Mouse (Mus musculus) C2C12 (cell line): ENCODE data around the gene Ntn3. TPM values are rescaled to one million over a fixed set of nuclear protein-coding genes. Genes with fewer than 3 reads are reported as not detected.

ENCODE experiments used
- H3K27me3 ChIP-seq: one replicate; pipeline ENCODE4 v1.6.1; 2011; ENCODE audit not compliant: control insufficient read depth, insufficient read depth, insufficient read length
- H3K36me3 ChIP-seq: one replicate; pipeline ENCODE4 v1.6.1; 2011; ENCODE audit not compliant: control insufficient read depth, insufficient read depth
- H3K4me3 ChIP-seq: one replicate; pipeline ENCODE4 v1.5.1; 2011; ENCODE audit warnings: mild to moderate bottlenecking, control low read depth; ENCODE audit not compliant: poor library complexity, insufficient read depth, severe bottlenecking
- H3K79me2 ChIP-seq: one replicate; pipeline ENCODE4 v1.6.1; 2011; ENCODE audit not compliant: control insufficient read depth, insufficient read depth
- H3K79me3 ChIP-seq: one replicate; pipeline ENCODE4 v1.6.1; 2011; ENCODE audit warnings: low read depth, control low read depth
- H3ac ChIP-seq: one replicate; pipeline ENCODE3; 2011; ENCODE audit warnings: low read depth; ENCODE audit not compliant: control insufficient read depth, insufficient read length
- CEBPB ChIP-seq: IDR thresholded peaks from one replicate; pipeline ENCODE4 v1.6.1; 2011; ENCODE audit warnings: low read depth, mild to moderate bottlenecking, control low read depth, moderate library complexity
- CTCF ChIP-seq: IDR thresholded peaks from one replicate; pipeline ENCODE4 v1.5.1; 2011; ENCODE audit not compliant: control insufficient read depth, insufficient read depth, insufficient read length
- FOSL1 ChIP-seq: IDR thresholded peaks from one replicate; pipeline ENCODE4 v1.8.0; 2011; ENCODE audit warnings: mild to moderate bottlenecking, low read length; ENCODE audit not compliant: poor library complexity, insufficient read depth, severe bottlenecking
- MAX ChIP-seq: IDR thresholded peaks from one replicate; pipeline ENCODE4 v1.6.1; 2011; ENCODE audit warnings: mild to moderate bottlenecking, control low read depth
- MYOD1 ChIP-seq: IDR thresholded peaks from one replicate; pipeline ENCODE4 v1.6.1; 2011; ENCODE audit warnings: low read depth; ENCODE audit not compliant: control insufficient read depth, insufficient read length
- MYOG ChIP-seq: IDR thresholded peaks from one replicate; pipeline ENCODE4 v1.6.1; 2011; ENCODE audit not compliant: control insufficient read depth, insufficient read length; ENCODE audit errors: extremely low read depth
- USF1 ChIP-seq: IDR thresholded peaks from one replicate; pipeline ENCODE4 v1.6.1; 2011; ENCODE audit warnings: low read depth, mild to moderate bottlenecking, control low read depth, moderate library complexity
- polyA plus RNA-seq: library from polyadenylated mRNA; unstranded; fragments of >200 nt; fragmentation: generic; extraction: Trizol; gene quantifications from one replicate; pipeline ENCODE4 v1.2.1, GENCODE M21; 2012; ENCODE audit warnings: missing spikeins

Ntn3 gene
- polyA plus RNA-seq, 1 experiment = 0.26 TPM

- Histone ChIP-seq H3ac (no peak overlapping the region), H3K4me3 (no peak overlapping the region), H3K79me3 (peaks cover 40% of the 10 kb centered on the region), H3K79me2 (peaks cover 51% of the 10 kb centered on the region), H3K36me3 (peaks cover 33% of the 10 kb centered on the region), H3K27me3 (no peaks in the 10 kb centered on the region)
- no peak for TF ChIP-seq CEBPB
- no peak for TF ChIP-seq MYOG
- TF ChIP-seq MYOD1 = no peak
- TF ChIP-seq FOSL1 = no peak
Observed at GRCm38 (mm10) chr17:24248641-24249040, 39.3 kb upstream of the Ntn3 start.

DNA sequence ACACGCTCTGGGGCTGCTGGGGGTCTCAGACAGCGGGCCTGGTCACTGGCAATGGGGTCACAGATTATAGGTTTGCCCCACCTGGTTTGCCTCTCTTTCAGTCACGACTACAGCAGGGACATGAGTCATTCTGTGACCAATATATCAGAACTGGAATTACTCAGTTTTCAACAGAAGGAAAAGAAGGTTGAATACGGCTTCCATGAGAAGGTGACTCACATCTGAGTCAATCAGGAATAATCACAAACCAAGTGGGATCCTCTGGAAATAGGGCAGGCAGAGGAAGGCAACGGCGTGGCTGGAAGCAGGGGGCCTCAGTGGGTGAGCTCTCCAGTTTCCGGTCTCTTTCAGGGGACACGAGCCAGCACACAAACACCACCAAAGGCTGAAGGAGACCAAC, 34.7 kb upstream of the Ntn3 start:
- no peak overlapping the region for H3K4me3 ChIP-seq
- H3K27me3 ChIP-seq = no peaks in the 10 kb centered on the region
- H3K36me3 ChIP-seq = peaks cover 68% of the 10 kb centered on the region
- peaks cover 35% of the 10 kb centered on the region for H3K79me3 ChIP-seq
- H3K79me2 ChIP-seq = peaks cover 61% of the 10 kb centered on the region
- peak; percentile 98 for TF ChIP-seq FOSL1
- TF ChIP-seq CEBPB = no peak
- no peak for TF ChIP-seq MYOG
- no peak for TF ChIP-seq MAX
- no peak for TF ChIP-seq CTCF
- TF ChIP-seq MYOD1 = peak; percentile 2
- TF ChIP-seq USF1 = no peak
- no peak overlapping the region for H3ac ChIP-seq

DNA sequence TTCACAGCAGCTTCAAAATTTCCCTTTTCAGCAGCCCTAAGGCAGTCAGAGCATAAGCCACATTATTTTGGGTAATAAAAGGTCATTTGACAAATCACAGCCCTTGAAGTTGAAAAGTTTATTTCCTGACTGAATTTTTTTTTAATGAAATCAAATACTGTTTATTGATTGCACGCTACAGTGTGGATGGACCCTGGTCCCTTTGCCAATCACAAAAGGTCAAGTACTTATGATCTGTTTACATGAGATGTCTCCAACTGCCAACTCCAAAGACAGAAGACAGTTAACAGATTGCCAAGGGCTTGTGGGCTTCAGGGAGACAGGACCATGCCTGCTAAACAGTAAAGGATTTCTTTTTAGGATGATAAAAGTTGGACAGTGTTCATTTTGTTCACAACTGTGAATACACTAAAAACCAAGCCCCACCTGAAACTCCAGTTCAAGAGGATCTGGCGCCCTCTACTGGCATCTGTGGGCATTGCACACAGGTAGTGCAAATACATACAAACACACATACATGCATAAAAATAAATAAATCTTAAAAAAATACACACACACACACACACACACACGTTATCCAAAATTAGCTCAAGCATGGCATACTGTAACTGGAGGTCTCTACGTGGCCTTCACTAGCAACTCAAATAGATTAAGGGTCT, 34.1 kb upstream of the Ntn3 start:
- H3K79me2 ChIP-seq = peaks cover 55% of the 10 kb centered on the region
- H3K4me3 ChIP-seq = no peak overlapping the region
- peaks cover 30% of the 10 kb centered on the region for H3K79me3 ChIP-seq
- H3K36me3 ChIP-seq = peaks cover 66% of the 10 kb centered on the region
- no peak overlapping the region for H3ac ChIP-seq
- no peak for TF ChIP-seq MYOD1
- no peak for TF ChIP-seq FOSL1
- TF ChIP-seq CTCF = no peak
- no peak for TF ChIP-seq CEBPB
- TF ChIP-seq USF1 = no peak
- no peak for TF ChIP-seq MYOG
- TF ChIP-seq MAX = no peak
- H3K27me3 ChIP-seq = no peaks in the 10 kb centered on the region

- TF ChIP-seq MYOD1 (no peak), CTCF (no peak), USF1 (no peak), MAX (no peak), MYOG (no peak), FOSL1 (no peak), CEBPB (no peak)
- no peak overlapping the region for H3K4me3 ChIP-seq
- peaks cover 14% of the 10 kb centered on the region for H3K79me2 ChIP-seq
- H3K27me3 ChIP-seq = no peaks in the 10 kb centered on the region
- H3K36me3 ChIP-seq = peaks cover 88% of the 10 kb centered on the region
- H3ac ChIP-seq = no peak overlapping the region
- peaks cover 4% of the 10 kb centered on the region for H3K79me3 ChIP-seq
Observed at GRCm38 (mm10) chr17:24236921-24237320, 27.6 kb upstream of the Ntn3 start.

- H3K4me3 ChIP-seq = no peak overlapping the region
- H3K79me2 ChIP-seq = peaks cover 10% of the 10 kb centered on the region
- H3K79me3 ChIP-seq = peaks cover 2% of the 10 kb centered on the region
- no peak overlapping the region for H3ac ChIP-seq
- no peaks in the 10 kb centered on the region for H3K27me3 ChIP-seq
- peaks cover 88% of the 10 kb centered on the region for H3K36me3 ChIP-seq
- no peak for TF ChIP-seq MYOG
- no peak for TF ChIP-seq CEBPB
- TF ChIP-seq MYOD1 = peak; percentile 68
- TF ChIP-seq USF1 = no peak
Observed at GRCm38 (mm10) chr17:24236479-24236878, 27.1 kb upstream of the Ntn3 start.

DNA sequence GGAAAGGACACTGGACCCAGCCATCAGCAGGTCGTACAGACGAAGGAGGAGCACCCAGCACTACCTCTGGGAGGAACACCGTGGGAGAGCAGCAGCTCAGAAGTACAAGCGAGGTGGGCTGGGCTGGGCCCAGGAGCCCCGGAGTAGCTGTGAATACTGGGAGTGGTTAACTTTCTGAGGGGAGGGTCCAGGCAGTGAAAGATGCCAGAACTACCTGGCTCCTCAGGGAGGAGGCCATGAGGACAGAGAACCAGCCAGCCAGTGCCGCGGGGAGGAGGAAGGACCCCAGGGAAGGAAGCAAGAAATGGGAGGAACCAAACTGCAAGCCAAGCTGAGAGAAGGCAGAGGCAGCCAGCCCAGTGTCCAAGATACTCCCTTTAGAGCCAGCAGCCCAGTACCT, 18.6 kb upstream of the Ntn3 start:
- Histone ChIP-seq H3K36me3 (peaks cover 55% of the 10 kb centered on the region), H3K4me3 (no peak overlapping the region), H3ac (no peak overlapping the region), H3K79me3 (no peaks in the 10 kb centered on the region), H3K79me2 (no peaks in the 10 kb centered on the region), H3K27me3 (no peaks in the 10 kb centered on the region)
- no peak for TF ChIP-seq MYOD1
- TF ChIP-seq MYOG = no peak
- no peak for TF ChIP-seq CTCF
- no peak for TF ChIP-seq FOSL1
- no peak for TF ChIP-seq CEBPB
- no peak for TF ChIP-seq MAX
- no peak for TF ChIP-seq USF1
